Mouse (Mus musculus): Measurements from ENCODE around the gene Setmar. TPM values are rescaled to one million over a fixed set of nuclear protein-coding genes. Genes with fewer than 3 reads are reported as not detected.
A peak's percentile ranks its signal among the peaks of the same experiment; 100 is the strongest.

Gene Setmar
- polyA plus RNA-seq, 1 experiment from 2014 or later = 5.1 TPM

DNA sequence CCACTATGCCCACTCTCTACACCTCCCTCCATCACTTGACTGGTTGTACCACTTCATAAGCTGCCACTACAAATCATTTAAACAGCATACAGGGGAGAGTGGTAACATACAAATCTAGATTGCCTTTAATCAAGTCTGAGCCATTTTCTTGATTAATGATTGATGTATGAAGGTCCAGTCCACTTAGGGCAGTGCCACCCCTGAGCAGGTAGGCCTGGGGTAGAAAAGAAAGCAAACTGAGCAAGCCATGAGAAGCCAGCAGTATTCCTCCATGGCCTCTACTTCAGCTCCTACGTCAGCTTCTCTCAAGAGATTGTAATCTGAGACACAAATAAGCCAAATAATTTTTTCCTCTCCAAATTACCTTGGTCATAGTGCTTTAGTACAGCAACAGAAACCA, 26.5 kb downstream of the Setmar start:
- Histone ChIP-seq H3K36me3 (no peaks in the 10 kb centered on the region), H3K9ac (no peak overlapping the region), H3K4me1 (replicated peaks) (no peaks in the 10 kb centered on the region), H3K4me3 (no peak overlapping the region), H3K27ac (replicated peaks) (no peak overlapping the region), H3K27me3 (no peaks in the 10 kb centered on the region), H3K9me3 (no peaks in the 10 kb centered on the region), H3K4me2 (no peak overlapping the region)
- WGBS = 88% methylated on average over 1 of the region's 1 CpGs
- no peak for ATAC-seq (ENCODE audit: low FRiP score, low read depth)

DNA sequence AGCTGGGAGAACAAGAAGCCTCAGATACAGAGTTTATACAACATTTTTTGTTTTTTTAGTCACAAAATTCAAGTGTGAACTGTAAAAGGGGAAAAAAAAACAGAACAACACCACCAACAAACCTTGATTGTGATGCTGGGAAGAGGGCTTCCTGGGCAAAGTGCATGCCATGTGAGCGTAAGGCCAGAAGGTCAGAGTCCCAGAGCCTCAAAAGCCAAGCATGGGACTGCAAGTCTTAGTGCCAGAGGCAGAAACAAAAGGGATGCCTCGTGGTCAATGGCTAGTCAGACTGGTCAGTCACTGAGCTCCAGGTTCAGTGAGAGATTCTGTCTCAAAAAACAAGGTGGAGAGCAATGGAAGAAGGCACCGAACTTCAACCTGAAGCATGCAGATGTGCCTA, 27.8 kb downstream of the Setmar start:
- Histone ChIP-seq H3K9ac (no peak overlapping the region), H3K4me3 (no peak overlapping the region), H3K4me2 (no peak overlapping the region), H3K27me3 (no peaks in the 10 kb centered on the region), H3K36me3 (no peaks in the 10 kb centered on the region), H3K4me1 (replicated peaks) (no peaks in the 10 kb centered on the region), H3K9me3 (no peaks in the 10 kb centered on the region), H3K27ac (replicated peaks) (no peak overlapping the region)
- ATAC-seq (ENCODE audit: low FRiP score, low read depth) = no peak
- WGBS = 80% methylated on average over 3 of the region's 3 CpGs

DNA sequence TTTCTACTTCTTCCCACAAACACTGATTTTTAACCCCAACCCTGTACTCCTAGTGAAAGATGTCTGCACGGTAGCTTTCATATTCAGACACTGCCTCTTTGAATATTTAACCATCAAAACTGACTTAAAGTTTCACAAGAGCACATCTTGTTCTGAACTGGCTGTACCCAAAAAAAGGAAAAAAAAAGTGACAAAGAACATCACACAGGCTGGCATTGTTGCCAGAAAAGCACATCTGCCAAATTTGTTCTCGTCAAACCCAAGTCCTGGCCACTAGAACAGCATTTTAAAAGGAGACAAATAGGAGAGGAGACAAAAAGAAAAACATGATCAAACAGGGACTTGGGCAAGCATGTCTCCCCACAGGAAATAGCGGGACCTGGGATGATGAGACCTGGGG, 28.6 kb downstream of the Setmar start:
- no peak for ATAC-seq (ENCODE audit: low FRiP score, low read depth)
- 74% methylated on average over 3 of the region's 3 CpGs for WGBS
- no peak overlapping the region for H3K27ac ChIP-seq (replicated peaks)
- H3K9ac ChIP-seq = no peak overlapping the region
- H3K9me3 ChIP-seq = no peaks in the 10 kb centered on the region
- no peaks in the 10 kb centered on the region for H3K36me3 ChIP-seq
- no peaks in the 10 kb centered on the region for H3K27me3 ChIP-seq
- no peak overlapping the region for H3K4me3 ChIP-seq
- H3K4me1 ChIP-seq (replicated peaks) = 0 out of 2 replicates have a peak, but pooled peaks cover 2% of the 10 kb centered on the region
- no peak overlapping the region for H3K4me2 ChIP-seq

DNA sequence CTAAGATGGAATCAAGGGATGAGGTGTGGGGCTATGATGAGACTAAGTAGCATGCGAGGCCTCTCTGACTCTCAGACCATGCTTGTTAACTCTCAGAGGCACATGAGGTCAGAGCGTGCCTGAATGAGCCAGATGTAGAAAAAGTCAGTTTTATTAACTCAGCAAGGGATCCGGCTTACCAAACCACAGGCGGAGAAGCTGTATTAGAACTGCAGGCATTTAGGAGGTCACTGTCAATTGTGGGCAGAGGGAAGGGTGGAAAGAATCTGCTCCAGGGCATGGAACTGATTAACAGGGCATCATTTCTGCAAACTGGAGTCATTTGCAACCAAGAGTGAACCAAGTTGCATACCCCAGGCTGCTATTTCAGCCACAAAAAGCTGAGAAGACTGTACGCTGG, 30.6 kb downstream of the Setmar start:
- Histone ChIP-seq H3K4me2 (no peak overlapping the region), H3K4me3 (no peak overlapping the region), H3K27ac (replicated peaks) (no peak overlapping the region), H3K9me3 (no peaks in the 10 kb centered on the region), H3K27me3 (no peaks in the 10 kb centered on the region), H3K4me1 (replicated peaks) (0 out of 2 replicates have a peak, but pooled peaks cover 6% of the 10 kb centered on the region), H3K36me3 (no peaks in the 10 kb centered on the region), H3K9ac (no peak overlapping the region)
- ATAC-seq (ENCODE audit: low FRiP score, low read depth) = no peak
- 79% methylated on average over 5 of the region's 5 CpGs for WGBS

DNA sequence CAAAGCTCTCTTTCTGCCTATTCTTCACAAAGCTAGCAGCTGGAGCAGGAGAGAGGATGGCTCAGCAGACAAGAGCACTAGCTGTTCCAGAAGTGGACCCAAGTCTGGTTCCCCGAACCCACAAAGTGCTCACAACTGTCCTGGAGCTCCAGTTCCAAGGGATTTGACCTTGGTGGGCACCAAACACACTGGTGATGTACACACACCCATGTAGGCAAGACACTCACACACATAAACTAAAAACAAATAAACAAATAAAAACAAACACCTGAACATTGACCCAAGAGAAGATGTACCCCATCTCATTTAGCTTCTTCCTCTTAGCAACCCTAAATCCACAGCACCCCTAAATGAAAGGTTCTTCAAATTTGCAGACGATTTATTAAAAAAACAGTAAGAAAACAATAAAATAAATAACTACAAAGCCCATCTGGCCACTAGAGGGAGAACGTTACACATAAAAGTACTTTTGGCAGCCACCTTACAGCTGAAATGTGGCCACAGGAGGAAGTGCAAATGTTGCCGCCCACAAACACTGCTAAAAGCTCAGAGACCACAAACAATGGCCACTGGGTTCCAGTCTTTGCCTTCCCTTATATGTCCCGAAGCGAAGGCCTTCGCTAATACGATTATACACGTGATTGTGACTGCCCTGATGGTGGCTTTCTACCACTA, 33.5 kb downstream of the Setmar start:
- Histone ChIP-seq H3K27me3 (no peaks in the 10 kb centered on the region), H3K9ac (no peak overlapping the region), H3K9me3 (no peaks in the 10 kb centered on the region), H3K4me3 (no peak overlapping the region), H3K4me1 (replicated peaks) (0 out of 2 replicates have a peak, but pooled peaks cover 6% of the 10 kb centered on the region), H3K36me3 (no peaks in the 10 kb centered on the region), H3K27ac (replicated peaks) (no peak overlapping the region), H3K4me2 (peak overlapping the region; percentile 18; the same call in 1 of the 2 replicates)
- ATAC-seq (ENCODE audit: low FRiP score, low read depth) = peak; percentile 81
- WGBS = 11% methylated on average over 9 of the region's 9 CpGs

DNA sequence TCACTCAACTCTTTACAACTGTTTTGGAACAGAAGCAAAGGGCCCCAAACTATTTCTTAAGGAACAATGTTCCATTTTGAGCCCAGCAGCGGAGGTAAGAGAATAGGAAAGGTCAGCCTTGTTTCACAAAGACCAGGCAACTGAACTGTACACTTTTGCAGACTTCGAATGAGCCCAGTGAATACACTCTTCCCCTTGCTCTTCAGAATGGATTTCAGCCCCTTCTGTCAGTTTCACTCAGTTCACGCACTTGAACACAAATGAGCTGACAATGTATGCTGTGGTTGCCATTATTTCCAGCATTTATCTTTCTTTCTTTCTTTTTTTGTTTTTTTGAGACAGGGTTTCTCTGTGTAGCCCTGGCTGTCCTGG, 34.0 kb downstream of the Setmar start:
- no peaks in the 10 kb centered on the region for H3K36me3 ChIP-seq
- H3K27me3 ChIP-seq = no peaks in the 10 kb centered on the region
- no peak overlapping the region for H3K4me3 ChIP-seq
- H3K27ac ChIP-seq (replicated peaks) = no peak overlapping the region
- H3K4me1 ChIP-seq (replicated peaks) = 0 out of 2 replicates have a peak, but pooled peaks cover 6% of the 10 kb centered on the region
- H3K4me2 ChIP-seq = peak overlapping the region; percentile 18; the same call in 1 of the 2 replicates
- WGBS = 43% methylated on average over 3 of the region's 3 CpGs
- no peak overlapping the region for H3K9ac ChIP-seq
- no peak for ATAC-seq (ENCODE audit: low FRiP score, low read depth)
- no peaks in the 10 kb centered on the region for H3K9me3 ChIP-seq

DNA sequence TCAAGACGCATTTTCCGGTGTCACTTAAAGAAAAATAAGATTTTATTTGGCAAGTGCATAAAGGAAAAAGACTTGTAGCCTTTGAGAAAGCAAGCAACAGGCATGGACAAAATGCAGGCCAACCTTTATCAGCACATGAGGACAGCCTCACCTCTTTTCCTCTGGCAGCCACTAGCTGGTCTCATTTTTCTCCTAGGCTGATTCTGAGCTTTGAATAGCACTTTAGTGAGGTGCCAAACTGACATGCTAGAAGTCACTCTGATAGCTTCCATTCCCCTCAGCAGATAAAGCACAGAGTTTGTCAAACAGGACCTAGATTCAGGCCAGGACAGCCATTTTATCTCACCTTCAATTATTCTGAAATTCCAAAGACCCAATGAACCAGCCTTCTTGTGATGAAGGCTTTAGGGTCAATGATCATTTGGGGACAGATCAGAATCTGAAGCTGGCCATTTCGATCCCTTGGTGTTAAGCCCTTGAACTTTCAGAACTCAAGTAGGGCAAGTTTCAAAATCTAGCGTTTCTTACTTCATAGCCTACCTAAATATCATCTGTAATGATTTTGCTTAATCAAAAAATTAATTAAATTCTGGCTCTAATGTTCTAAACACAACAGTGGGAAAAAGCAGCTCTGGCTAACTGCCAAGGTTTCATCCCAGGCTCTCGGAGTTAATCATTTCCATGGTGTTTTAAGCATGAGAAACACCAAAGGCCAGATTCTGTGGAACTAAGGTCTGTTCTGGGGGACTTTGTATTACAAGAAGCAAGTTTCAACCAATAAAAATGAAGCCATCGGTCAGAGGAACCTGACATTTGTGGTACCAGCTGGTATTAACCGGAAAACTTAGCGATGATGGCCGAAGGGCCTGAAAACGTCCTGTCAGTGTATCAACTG, 37.3 kb downstream of the Setmar start:
- Histone ChIP-seq H3K9me3 (no peaks in the 10 kb centered on the region), H3K36me3 (no peaks in the 10 kb centered on the region), H3K9ac (no peak overlapping the region), H3K4me3 (no peak overlapping the region), H3K4me1 (replicated peaks) (0 out of 2 replicates have a peak, but pooled peaks cover 6% of the 10 kb centered on the region), H3K27me3 (no peaks in the 10 kb centered on the region), H3K27ac (replicated peaks) (no peak overlapping the region), H3K4me2 (no peak overlapping the region)
- WGBS = 79% methylated on average over 10 of the region's 10 CpGs
- no peak for ATAC-seq (ENCODE audit: low FRiP score, low read depth)

DNA sequence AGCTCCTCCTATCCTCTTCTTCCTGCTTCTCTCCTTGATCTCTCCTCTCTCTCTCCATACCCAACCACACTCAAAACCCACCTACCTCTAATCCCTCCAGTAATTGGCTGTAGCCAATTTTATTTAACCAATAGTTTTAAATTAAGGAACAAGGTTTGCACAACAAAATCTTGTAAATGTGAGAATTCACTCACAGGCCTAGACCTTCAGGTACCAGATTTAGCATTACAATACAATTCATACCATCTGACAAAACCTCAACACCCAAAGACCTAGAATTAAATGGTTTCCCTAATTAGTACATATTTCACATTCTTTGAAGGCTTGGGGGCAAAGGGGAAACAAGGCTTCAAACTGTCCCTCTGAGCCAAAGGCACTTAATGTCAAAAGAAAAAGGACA, 42.5 kb downstream of the Setmar start:
- Histone ChIP-seq H3K4me2 (no peak overlapping the region), H3K36me3 (no peaks in the 10 kb centered on the region), H3K27me3 (no peaks in the 10 kb centered on the region), H3K9ac (no peak overlapping the region), H3K27ac (replicated peaks) (no peak overlapping the region), H3K9me3 (no peaks in the 10 kb centered on the region), H3K4me1 (replicated peaks) (no peaks in the 10 kb centered on the region), H3K4me3 (no peak overlapping the region)
- ATAC-seq (ENCODE audit: low FRiP score, low read depth) = no peak

DNA sequence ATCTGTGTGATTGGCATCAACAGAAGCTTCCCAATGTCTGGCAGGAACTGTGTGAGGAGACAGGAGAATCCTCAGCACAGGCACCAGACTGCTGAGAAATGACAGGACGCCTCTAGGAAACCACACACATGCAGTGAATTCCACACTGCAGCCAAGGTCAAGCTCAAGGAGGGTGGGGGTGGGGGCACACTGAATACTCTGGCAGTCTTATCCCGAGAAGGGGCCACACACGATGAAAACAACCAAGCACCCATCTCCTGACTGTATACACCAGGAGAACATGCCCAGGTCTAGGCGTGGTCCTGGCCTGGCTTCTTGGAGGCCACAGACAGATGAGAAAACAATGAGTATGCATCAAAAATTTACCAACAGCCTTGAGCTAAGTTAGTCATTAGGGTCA, 45.5 kb downstream of the Setmar start:
- Histone ChIP-seq H3K4me2 (no peak overlapping the region), H3K9ac (no peak overlapping the region), H3K27me3 (no peaks in the 10 kb centered on the region), H3K4me3 (no peak overlapping the region), H3K36me3 (no peaks in the 10 kb centered on the region), H3K9me3 (no peaks in the 10 kb centered on the region), H3K4me1 (replicated peaks) (no peaks in the 10 kb centered on the region), H3K27ac (replicated peaks) (no peak overlapping the region)
- 74% methylated on average over 4 of the region's 4 CpGs for WGBS
- no peak for ATAC-seq (ENCODE audit: low FRiP score, low read depth)

DNA sequence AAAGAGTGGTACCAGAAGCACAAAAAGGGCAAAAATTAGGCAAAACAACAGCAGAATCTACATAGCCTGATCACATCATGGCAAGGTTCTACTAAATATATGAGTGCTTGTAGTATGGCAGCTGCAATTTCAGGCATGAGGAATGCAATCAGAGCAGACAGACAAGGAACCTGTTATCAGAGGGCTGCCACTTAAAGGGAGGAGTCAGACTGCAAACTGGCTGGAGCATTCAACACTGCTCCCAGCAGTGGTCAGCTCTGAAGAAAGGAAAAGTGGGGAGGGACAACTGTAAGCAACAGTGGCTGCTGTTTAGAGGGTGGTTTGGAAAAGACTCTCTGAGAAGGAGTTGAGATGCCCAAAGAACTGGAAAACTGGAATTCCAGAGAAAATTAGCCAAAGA, 46.8 kb downstream of the Setmar start:
- H3K4me2 ChIP-seq = no peak overlapping the region
- no peak overlapping the region for H3K27ac ChIP-seq (replicated peaks)
- H3K9ac ChIP-seq = no peak overlapping the region
- H3K27me3 ChIP-seq = no peaks in the 10 kb centered on the region
- no peaks in the 10 kb centered on the region for H3K4me1 ChIP-seq (replicated peaks)
- no peak overlapping the region for H3K4me3 ChIP-seq
- H3K36me3 ChIP-seq = no peaks in the 10 kb centered on the region
- no peak for ATAC-seq (ENCODE audit: low FRiP score, low read depth)
- no peaks in the 10 kb centered on the region for H3K9me3 ChIP-seq

DNA sequence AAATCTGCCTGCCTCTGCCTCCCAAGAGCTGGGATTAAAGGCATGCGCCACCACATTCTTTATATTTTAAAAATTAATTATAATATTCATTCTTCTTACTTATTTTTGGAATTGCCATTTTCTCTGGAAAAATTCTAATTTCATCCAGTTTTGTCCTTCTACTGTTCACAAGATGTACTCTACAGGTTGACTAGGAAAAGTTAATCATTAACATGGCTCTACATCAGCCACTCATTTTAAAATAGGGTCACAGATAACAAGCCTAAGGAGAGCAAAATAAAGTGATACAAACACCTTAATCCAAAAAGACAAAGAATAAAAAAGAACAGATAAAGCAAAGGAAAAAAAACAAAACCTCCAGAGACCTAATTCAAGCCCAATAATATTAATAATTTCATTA, 50.1 kb downstream of the Setmar start:
- no peak overlapping the region for H3K9ac ChIP-seq
- H3K27ac ChIP-seq (replicated peaks) = no peak overlapping the region
- H3K4me2 ChIP-seq = no peak overlapping the region
- no peaks in the 10 kb centered on the region for H3K9me3 ChIP-seq
- no peaks in the 10 kb centered on the region for H3K36me3 ChIP-seq
- H3K4me1 ChIP-seq (replicated peaks) = no peaks in the 10 kb centered on the region
- no peak overlapping the region for H3K4me3 ChIP-seq
- no peak for ATAC-seq (ENCODE audit: low FRiP score, low read depth)
- WGBS = 95% methylated on average over 1 of the region's 1 CpGs
- H3K27me3 ChIP-seq = no peaks in the 10 kb centered on the region

DNA sequence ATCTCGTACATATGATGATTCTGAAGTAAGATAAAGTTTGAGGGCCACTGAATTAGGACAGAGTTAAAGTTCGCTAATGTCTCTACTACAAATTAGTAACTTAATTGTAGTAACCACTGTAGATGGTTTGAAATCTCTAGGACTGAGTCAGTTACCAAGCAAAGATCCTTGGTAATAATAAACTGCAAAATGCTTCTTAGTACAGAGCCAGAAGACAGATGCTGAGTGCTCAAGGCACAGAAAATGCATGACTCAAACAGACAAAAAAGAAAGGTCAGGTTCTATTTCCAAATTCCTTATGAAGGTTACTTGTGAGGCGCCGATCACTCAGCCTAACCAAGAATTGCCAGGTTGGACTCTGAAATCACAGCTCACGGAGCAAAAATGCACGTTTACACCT, 53.0 kb downstream of the Setmar start:
- no peaks in the 10 kb centered on the region for H3K4me1 ChIP-seq (replicated peaks)
- H3K36me3 ChIP-seq = no peaks in the 10 kb centered on the region
- H3K9me3 ChIP-seq = no peaks in the 10 kb centered on the region
- ATAC-seq (ENCODE audit: low FRiP score, low read depth) = no peak
- H3K4me2 ChIP-seq = no peak overlapping the region
- H3K4me3 ChIP-seq = no peak overlapping the region
- no peak overlapping the region for H3K9ac ChIP-seq
- H3K27ac ChIP-seq (replicated peaks) = no peak overlapping the region
- no peaks in the 10 kb centered on the region for H3K27me3 ChIP-seq
- 95% methylated on average over 6 of the region's 6 CpGs for WGBS

Data from hindbrain, embryonic 15.5 days (tissue).